Mouse (Mus musculus): ENCODE data around the gene Spcs2. TPM values are rescaled to one million over a fixed set of nuclear protein-coding genes. Genes with fewer than 3 reads are reported as not detected.

The Spcs2 gene
- polyA plus RNA-seq, 1 experiment from 2014 or later, result 400 TPM

DNA sequence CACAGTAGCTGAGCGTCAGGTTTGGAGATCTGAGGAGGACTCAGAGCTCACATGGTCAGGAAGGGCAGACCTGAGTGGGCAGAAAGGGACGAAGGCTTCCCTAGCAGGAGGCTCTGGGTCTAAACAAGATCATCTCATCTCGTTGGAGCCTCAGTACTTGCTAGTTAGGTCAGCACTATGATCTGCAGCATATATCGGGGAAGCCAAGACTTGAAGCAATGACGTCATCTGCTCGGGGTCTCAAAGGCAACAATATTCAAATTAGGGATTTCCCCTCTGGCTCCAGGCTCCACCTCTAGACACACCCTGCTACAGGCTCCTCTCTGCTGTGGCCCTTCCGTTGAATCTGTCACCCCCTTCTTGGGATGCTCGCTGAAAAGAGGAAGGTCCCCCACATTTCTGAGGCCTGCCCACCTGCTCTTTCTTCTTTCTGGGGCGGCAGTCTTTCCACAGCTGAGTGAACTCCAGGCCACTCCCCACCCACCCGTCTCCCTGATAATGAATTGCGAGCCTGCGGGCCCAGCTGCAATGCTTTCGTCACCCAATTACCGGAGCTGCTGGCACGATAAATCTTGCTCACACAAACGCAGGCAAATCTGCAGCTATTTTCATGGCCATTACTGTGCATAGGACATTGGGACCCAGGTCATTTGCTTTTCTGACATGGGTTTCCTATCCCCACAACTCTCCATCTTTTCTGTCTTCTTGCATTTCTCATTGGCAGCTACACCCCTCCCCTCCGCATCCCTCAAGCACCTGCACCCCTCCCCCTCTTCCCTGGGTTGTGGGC lies 67.9 kb downstream of the Spcs2 start:
- Histone ChIP-seq H3K27me3 (peaks cover 6% of the 10 kb centered on the region; the same call in 1 of the 2 replicates), H3K9me3 (no peaks in the 10 kb centered on the region), H3K27ac (no peak overlapping the region), H3K9ac (no peak overlapping the region), H3K36me3 (no peaks in the 10 kb centered on the region), H3K4me3 (no peak overlapping the region), H3K4me2 (no peak overlapping the region), H3K4me1 (peaks cover 6% of the 10 kb centered on the region; the same call in 1 of the 2 replicates)
- ATAC-seq (ENCODE audit: borderline replicate concordance, extremely low read depth, low FRiP score, low TSS enrichment), result no peak
- WGBS, result 12% methylated on average over 17 of the region's 17 CpGs

- H3K4me2 ChIP-seq, result no peak overlapping the region
- H3K9me3 ChIP-seq, result no peaks in the 10 kb centered on the region
- H3K4me1 ChIP-seq, result peaks cover 6% of the 10 kb centered on the region; the same call in 1 of the 2 replicates
- H3K36me3 ChIP-seq, result no peaks in the 10 kb centered on the region
- H3K9ac ChIP-seq, result no peak overlapping the region
- peaks cover 6% of the 10 kb centered on the region; the same call in 1 of the 2 replicates for H3K27me3 ChIP-seq
- no peak overlapping the region for H3K27ac ChIP-seq
- H3K4me3 ChIP-seq, result no peak overlapping the region
- 34% methylated on average over 2 of the region's 2 CpGs for WGBS
- no peak for ATAC-seq (ENCODE audit: borderline replicate concordance, extremely low read depth, low FRiP score, low TSS enrichment)
These were observed 69.2 kb downstream of the Spcs2 start for GRCm38 (mm10) chr7:99794096-99794495.

- Histone ChIP-seq H3K4me3 (no peak overlapping the region), H3K9me3 (no peaks in the 10 kb centered on the region), H3K27ac (no peak overlapping the region), H3K4me1 (peaks cover 16% of the 10 kb centered on the region; the same call in 1 of the 2 replicates), H3K9ac (no peak overlapping the region), H3K36me3 (no peaks in the 10 kb centered on the region), H3K27me3 (peaks cover 6% of the 10 kb centered on the region; the same call in 1 of the 2 replicates), H3K4me2 (no peak overlapping the region)
- ATAC-seq (ENCODE audit: borderline replicate concordance, extremely low read depth, low FRiP score, low TSS enrichment), result no peak
- WGBS, result 60% methylated on average over 10 of the region's 10 CpGs
These were observed 72.4 kb downstream of the Spcs2 start for GRCm38 (mm10) chr7:99790816-99791215.

DNA sequence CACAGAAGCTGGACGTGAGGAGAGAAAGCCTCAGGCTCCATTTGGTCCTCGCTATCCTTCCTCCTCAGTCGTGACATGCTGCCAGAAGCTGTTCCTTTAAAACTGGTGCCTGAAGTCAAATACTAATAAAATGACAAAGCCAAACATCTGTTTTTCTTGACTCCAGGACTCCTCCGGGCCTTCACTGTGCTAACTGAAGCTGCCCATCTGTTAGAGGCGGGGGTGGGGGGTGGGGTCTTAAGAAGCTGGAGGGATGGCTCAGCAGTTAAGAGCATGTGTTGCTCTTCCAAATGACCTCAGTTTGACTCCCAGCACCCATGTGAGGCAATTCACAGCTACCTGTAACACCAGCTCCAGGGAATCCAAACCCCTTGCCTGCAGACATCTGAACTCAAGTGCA lies 74.7 kb downstream of the Spcs2 start:
- ATAC-seq (ENCODE audit: borderline replicate concordance, extremely low read depth, low FRiP score, low TSS enrichment), result no peak; the same call in 1 of the 2 replicates
- 37% methylated on average over 5 of the region's 5 CpGs for WGBS
- peaks cover 10% of the 10 kb centered on the region; the same call in 1 of the 2 replicates for H3K4me1 ChIP-seq
- H3K36me3 ChIP-seq, result no peaks in the 10 kb centered on the region
- H3K4me3 ChIP-seq, result no peak overlapping the region
- H3K27ac ChIP-seq, result no peak overlapping the region
- no peaks in the 10 kb centered on the region for H3K9me3 ChIP-seq
- H3K4me2 ChIP-seq, result no peak overlapping the region
- H3K9ac ChIP-seq, result no peak overlapping the region
- H3K27me3 ChIP-seq, result no peaks in the 10 kb centered on the region

GRCm38 (mm10) chr7:99787935-99788334 lies 75.3 kb downstream of the Spcs2 start:
- 50% methylated on average over 2 of the region's 2 CpGs for WGBS
- ATAC-seq (ENCODE audit: borderline replicate concordance, extremely low read depth, low FRiP score, low TSS enrichment), result no peak
- Histone ChIP-seq H3K4me2 (no peak overlapping the region), H3K27ac (no peak overlapping the region), H3K9me3 (no peaks in the 10 kb centered on the region), H3K4me3 (no peak overlapping the region), H3K27me3 (no peaks in the 10 kb centered on the region), H3K9ac (no peak overlapping the region), H3K36me3 (no peaks in the 10 kb centered on the region), H3K4me1 (peaks cover 10% of the 10 kb centered on the region; the same call in 1 of the 2 replicates)

Other genes starting within 250 kb of the Spcs2 start
- 0.89 and 1.1 TPM in 2 replicates for gene Tpbgl, start 236.4 kb downstream of the Spcs2 start, polyA plus RNA-seq (2015; fragmentation: Nextera tagmentation; extraction: Ambion mirVana)
- 4.0 TPM in 2 replicates for gene Slco2b1, start 152.1 kb downstream of the Spcs2 start, polyA plus RNA-seq (2015; fragmentation: Nextera tagmentation; extraction: Ambion mirVana)
- not detected in 2 replicates for gene Olfr520, start 133.2 kb downstream of the Spcs2 start, polyA plus RNA-seq (2015; fragmentation: Nextera tagmentation; extraction: Ambion mirVana)
- gene Olfr521, start 100.0 kb downstream of the Spcs2 start, polyA plus RNA-seq (2015; fragmentation: Nextera tagmentation; extraction: Ambion mirVana), result not detected in 2 replicates
- 5.0 and 5.3 TPM in 2 replicates for gene Neu3, start 35.0 kb downstream of the Spcs2 start, polyA plus RNA-seq (2015; fragmentation: Nextera tagmentation; extraction: Ambion mirVana)
- 0.26 and 0.36 TPM in 2 replicates for gene Xrra1, start 4.3 kb downstream of the Spcs2 start, polyA plus RNA-seq (2015; fragmentation: Nextera tagmentation; extraction: Ambion mirVana)
- gene Rnf169, start 117.0 kb upstream of the Spcs2 start, polyA plus RNA-seq (2015; fragmentation: Nextera tagmentation; extraction: Ambion mirVana), result 5.6 and 5.9 TPM in 2 replicates
- gene Chrdl2, start 142.7 kb upstream of the Spcs2 start, polyA plus RNA-seq (2015; fragmentation: Nextera tagmentation; extraction: Ambion mirVana), result not detected in 2 replicates

Measured in lung, embryonic 15.5 days (tissue).